Mouse (Mus musculus) neural tube, embryonic 13.5 days (tissue): Measurements from ENCODE around the gene Cytip. TPM values are rescaled to one million over a fixed set of nuclear protein-coding genes. Genes with fewer than 3 reads are reported as not detected.

ENCODE experiments used
- ATAC-seq: fragments of 200-750 bp; cut with Nextera tagmentation; 2 replicates; pipeline ENCODE4 v1.8.0; 2017; ENCODE audit warnings: low read depth, mild to moderate bottlenecking, moderate TSS enrichment, moderate library complexity
- H3K27ac ChIP-seq: fragments of 300-500 bp; sonication (generic); replicated peaks from 2 replicates; pipeline ENCODE4 v1.5.1; 2015; ENCODE audit warnings: moderate library complexity, mild to moderate bottlenecking, inconsistent platforms
- H3K27me3 ChIP-seq: fragments of 300-500 bp; sonication (generic); 2 replicates; pipeline ENCODE4 v1.6.1; 2015; ENCODE audit warnings: mild to moderate bottlenecking, inconsistent platforms
- H3K36me3 ChIP-seq: fragments of 300-500 bp; sonication (generic); 2 replicates; pipeline ENCODE4 v1.6.1; 2015; ENCODE audit warnings: mild to moderate bottlenecking, inconsistent platforms
- H3K4me1 ChIP-seq: fragments of 300-500 bp; sonication (generic); replicated peaks from 2 replicates; pipeline ENCODE4 v1.6.1; 2015; ENCODE audit warnings: inconsistent platforms
- H3K4me2 ChIP-seq: fragments of 300-500 bp; sonication (generic); 2 replicates; pipeline ENCODE4 v1.6.1; 2015; ENCODE audit warnings: inconsistent platforms, mild to moderate bottlenecking, moderate library complexity
- H3K4me3 ChIP-seq: fragments of 300-500 bp; sonication (generic); 2 replicates; pipeline ENCODE4 v1.5.1; 2015; ENCODE audit warnings: mild to moderate bottlenecking, inconsistent platforms
- H3K9ac ChIP-seq: fragments of 300-500 bp; sonication (generic); 2 replicates; pipeline ENCODE4 v1.6.1; 2015; ENCODE audit warnings: moderate library complexity, mild to moderate bottlenecking, inconsistent platforms
- H3K9me3 ChIP-seq: fragments of 300-500 bp; sonication (generic); 2 replicates; pipeline ENCODE4 v1.6.1; 2016; ENCODE audit warnings: inconsistent platforms
- WGBS: fragments of 180-500 bp; shearing (Covaris S2); methylation state at CpG from one replicate; pipeline ENCODE4 v1.1.7; 2015; 5-methylcytosine and 5-hydroxymethylcytosine counted together
- polyA plus RNA-seq: library from polyadenylated mRNA; unstranded; fragments of >200 nt; fragmentation: Nextera tagmentation; extraction: Ambion mirVana; gene quantifications from 2 replicates; pipeline ENCODE4 v1.2.1, GENCODE M21; 2015

Gene Cytip
- polyA plus RNA-seq, 1 experiment from 2014 or later, result 0.81 TPM

DNA sequence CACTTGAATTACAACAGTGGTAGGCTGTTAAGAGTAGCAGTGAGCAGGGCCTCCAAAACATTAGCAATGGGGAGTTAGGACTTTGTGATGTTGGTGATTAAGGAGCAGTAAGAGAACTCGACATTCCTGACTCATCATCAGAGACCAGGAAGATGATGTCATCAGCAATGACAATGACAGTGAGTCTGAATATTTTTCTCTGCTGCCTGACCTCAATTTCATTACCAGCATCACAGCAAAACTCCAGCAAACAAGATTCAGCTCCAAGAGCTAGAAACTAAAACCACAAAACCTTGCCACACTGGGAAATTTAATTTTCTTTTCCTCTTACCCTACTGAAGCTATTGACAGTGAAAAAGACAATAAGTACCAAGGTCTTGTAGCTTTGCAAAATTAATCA lies 14.6 kb downstream of the Cytip start:
- 82% methylated on average over 1 of the region's 1 CpGs for WGBS
- H3K4me1 ChIP-seq, result no peaks in the 10 kb centered on the region
- ATAC-seq, result no peak

DNA sequence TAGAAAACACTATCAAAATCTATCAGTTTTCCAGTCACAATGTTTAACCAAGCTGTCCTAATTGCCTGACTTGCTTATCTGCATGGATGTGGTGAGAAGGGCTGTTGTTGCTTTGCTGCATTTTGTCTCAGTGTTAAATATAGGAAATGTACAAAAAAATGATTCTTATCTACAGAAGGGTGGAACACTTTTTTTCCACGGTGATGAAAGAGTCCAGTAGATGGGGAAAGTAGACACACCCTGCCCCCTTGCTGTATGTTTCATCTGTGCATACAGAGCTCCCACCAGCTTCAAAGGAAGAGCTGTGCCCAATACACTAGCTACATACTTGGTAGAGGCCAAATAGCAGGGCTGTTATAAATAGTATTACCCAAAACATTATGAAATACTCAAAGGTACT lies 16.3 kb downstream of the Cytip start:
- no peak overlapping the region for H3K9ac ChIP-seq
- H3K36me3 ChIP-seq, result no peaks in the 10 kb centered on the region
- H3K4me3 ChIP-seq, result no peak overlapping the region
- H3K27me3 ChIP-seq, result no peaks in the 10 kb centered on the region
- H3K27ac ChIP-seq, result no peak overlapping the region
- no peak overlapping the region for H3K4me2 ChIP-seq
- no peak for ATAC-seq
- 82% methylated on average over 1 of the region's 1 CpGs for WGBS
- no peaks in the 10 kb centered on the region for H3K9me3 ChIP-seq
- peaks cover 10% of the 10 kb centered on the region for H3K4me1 ChIP-seq

More for the DNA sequence above, 14.6 kb downstream of the Cytip start:
- Histone ChIP-seq H3K4me3 (no peak overlapping the region), H3K4me2 (no peak overlapping the region), H3K9me3 (no peaks in the 10 kb centered on the region), H3K27ac (no peak overlapping the region), H3K36me3 (no peaks in the 10 kb centered on the region), H3K9ac (no peak overlapping the region), H3K27me3 (no peaks in the 10 kb centered on the region)

DNA sequence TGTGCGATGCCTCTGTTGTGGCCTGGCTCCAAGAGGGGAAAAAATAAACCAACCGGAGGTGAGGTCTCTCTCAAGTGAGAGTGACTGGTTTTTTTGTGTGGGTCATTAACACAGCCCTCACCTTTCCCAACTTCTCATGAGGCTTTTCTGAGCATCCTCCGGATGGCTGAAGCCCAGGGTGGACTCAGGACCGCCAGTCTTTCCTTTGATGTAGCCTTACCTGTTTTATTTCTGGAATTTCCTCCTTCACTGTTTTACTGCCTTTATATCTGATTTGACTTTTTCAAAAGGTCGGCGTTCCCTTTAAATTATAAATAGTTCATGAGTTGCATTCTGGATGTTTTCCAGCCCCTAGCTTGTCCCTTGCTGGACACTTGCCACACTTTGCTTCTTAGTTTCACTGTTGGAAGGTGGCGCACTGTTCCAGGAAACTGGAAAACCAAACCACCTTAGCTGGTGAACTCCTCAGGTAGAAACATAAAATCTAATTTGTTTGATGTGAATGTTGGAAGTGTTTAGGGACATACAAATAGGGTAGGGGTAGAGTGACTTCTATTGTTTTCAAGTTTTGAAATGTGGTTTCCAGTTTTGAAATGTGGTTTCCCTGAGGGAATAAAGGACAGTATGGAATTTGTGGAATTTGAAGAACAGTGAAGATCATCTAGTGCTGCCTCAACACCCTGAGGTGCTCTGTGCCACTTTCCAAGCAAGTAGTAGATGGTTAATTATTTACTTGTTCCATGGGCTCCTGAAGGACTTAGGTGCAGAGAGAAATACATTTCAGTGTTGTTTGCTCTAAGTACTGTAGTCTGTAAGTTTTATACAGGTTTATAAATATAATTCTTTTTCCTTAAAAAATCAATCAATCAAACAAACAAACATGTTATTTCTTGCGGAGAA lies 19.7 kb downstream of the Cytip start:
- 93% methylated on average over 8 of the region's 8 CpGs for WGBS

GRCm38 (mm10) chr2:58174476-58175286 lies 20.7 kb downstream of the Cytip start:
- Histone ChIP-seq H3K27me3 (no peaks in the 10 kb centered on the region), H3K36me3 (no peaks in the 10 kb centered on the region), H3K4me3 (no peak overlapping the region), H3K9ac (peak overlapping the region; percentile 6; the same call in 1 of the 2 replicates), H3K4me1 (peaks cover 12% of the 10 kb centered on the region), H3K4me2 (peak overlapping the region; percentile 13; the same call in 1 of the 2 replicates), H3K9me3 (no peaks in the 10 kb centered on the region), H3K27ac (peak overlapping the region; percentile 65)
- peak; percentile 89 for ATAC-seq
- 41% methylated on average over 9 of the region's 9 CpGs for WGBS

More for the DNA sequence above, 19.7 kb downstream of the Cytip start:
- no peak for ATAC-seq
- no peak overlapping the region for H3K4me2 ChIP-seq
- no peak overlapping the region; the same call in 1 of the 2 replicates for H3K27ac ChIP-seq
- no peak overlapping the region for H3K4me3 ChIP-seq
- H3K27me3 ChIP-seq, result no peaks in the 10 kb centered on the region
- no peaks in the 10 kb centered on the region for H3K9me3 ChIP-seq
- H3K4me1 ChIP-seq, result peaks cover 12% of the 10 kb centered on the region
- no peak overlapping the region for H3K9ac ChIP-seq
- H3K36me3 ChIP-seq, result no peaks in the 10 kb centered on the region

DNA sequence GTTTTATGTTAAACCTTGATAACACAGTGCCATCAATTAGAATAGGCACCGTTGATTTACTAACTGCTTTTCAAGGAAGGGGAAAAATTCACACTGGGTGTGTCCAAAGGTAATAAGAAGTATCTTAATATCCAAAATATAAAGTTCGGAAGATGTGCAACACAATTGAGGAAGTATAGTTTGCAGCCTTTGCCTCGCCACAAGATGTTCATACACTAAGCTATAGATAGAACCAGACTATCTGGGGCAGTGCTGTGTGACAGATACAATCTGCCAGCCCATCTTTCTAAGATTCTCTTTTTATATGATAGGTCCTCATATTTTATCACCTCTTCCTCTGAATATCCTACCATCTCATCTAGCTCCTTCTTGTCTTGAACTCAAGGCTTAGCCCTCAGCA lies 22.4 kb downstream of the Cytip start:
- no peak overlapping the region for H3K4me2 ChIP-seq
- H3K4me1 ChIP-seq, result peaks cover 12% of the 10 kb centered on the region
- no peak for ATAC-seq
- no peaks in the 10 kb centered on the region for H3K9me3 ChIP-seq
- no peak overlapping the region for H3K9ac ChIP-seq
- no peak overlapping the region for H3K4me3 ChIP-seq
- no peaks in the 10 kb centered on the region for H3K36me3 ChIP-seq
- WGBS, result 93% methylated on average over 3 of the region's 3 CpGs
- H3K27ac ChIP-seq, result no peak overlapping the region
- H3K27me3 ChIP-seq, result no peaks in the 10 kb centered on the region

GRCm38 (mm10) chr2:58169173-58169572 lies 26.2 kb downstream of the Cytip start:
- H3K36me3 ChIP-seq, result no peaks in the 10 kb centered on the region
- no peaks in the 10 kb centered on the region for H3K9me3 ChIP-seq
- H3K9ac ChIP-seq, result no peak overlapping the region
- H3K4me3 ChIP-seq, result no peak overlapping the region
- H3K27ac ChIP-seq, result no peak overlapping the region
- WGBS, result 86% methylated on average over 2 of the region's 2 CpGs
- no peak overlapping the region for H3K4me2 ChIP-seq
- H3K4me1 ChIP-seq, result peaks cover 3% of the 10 kb centered on the region; the same call in 1 of the 2 replicates
- ATAC-seq, result no peak
- no peaks in the 10 kb centered on the region for H3K27me3 ChIP-seq

GRCm38 (mm10) chr2:58167654-58168053 lies 27.7 kb downstream of the Cytip start:
- H3K9me3 ChIP-seq, result no peaks in the 10 kb centered on the region
- WGBS, result 84% methylated on average over 3 of the region's 3 CpGs
- no peak for ATAC-seq

DNA sequence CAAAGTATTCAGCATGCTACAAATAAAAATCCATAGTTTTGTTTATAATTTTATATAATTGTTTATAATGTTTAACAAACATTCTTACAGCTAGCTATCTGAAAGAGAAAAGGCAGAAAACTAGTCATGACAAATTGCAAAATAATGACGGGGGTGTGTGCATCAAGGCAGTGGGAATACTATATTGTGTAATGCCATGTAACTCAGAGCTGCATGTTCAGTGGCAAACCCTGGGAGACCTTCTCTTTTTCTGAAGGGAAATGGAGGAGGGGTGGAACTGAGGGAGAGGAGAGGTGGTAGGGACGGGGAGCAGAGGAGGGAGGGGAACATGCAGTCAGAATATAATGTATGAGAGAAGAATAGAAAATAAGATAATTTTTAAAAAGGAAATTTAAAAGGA lies 28.6 kb downstream of the Cytip start:
- WGBS, result 74% methylated on average over 2 of the region's 2 CpGs
- no peaks in the 10 kb centered on the region for H3K36me3 ChIP-seq

More at GRCm38 (mm10) chr2:58167654-58168053, 27.7 kb downstream of the Cytip start:
- no peaks in the 10 kb centered on the region for H3K4me1 ChIP-seq
- no peak overlapping the region for H3K4me2 ChIP-seq
- no peak overlapping the region for H3K9ac ChIP-seq
- no peak overlapping the region for H3K4me3 ChIP-seq
- no peaks in the 10 kb centered on the region for H3K27me3 ChIP-seq
- H3K36me3 ChIP-seq, result no peaks in the 10 kb centered on the region
- no peak overlapping the region for H3K27ac ChIP-seq

DNA sequence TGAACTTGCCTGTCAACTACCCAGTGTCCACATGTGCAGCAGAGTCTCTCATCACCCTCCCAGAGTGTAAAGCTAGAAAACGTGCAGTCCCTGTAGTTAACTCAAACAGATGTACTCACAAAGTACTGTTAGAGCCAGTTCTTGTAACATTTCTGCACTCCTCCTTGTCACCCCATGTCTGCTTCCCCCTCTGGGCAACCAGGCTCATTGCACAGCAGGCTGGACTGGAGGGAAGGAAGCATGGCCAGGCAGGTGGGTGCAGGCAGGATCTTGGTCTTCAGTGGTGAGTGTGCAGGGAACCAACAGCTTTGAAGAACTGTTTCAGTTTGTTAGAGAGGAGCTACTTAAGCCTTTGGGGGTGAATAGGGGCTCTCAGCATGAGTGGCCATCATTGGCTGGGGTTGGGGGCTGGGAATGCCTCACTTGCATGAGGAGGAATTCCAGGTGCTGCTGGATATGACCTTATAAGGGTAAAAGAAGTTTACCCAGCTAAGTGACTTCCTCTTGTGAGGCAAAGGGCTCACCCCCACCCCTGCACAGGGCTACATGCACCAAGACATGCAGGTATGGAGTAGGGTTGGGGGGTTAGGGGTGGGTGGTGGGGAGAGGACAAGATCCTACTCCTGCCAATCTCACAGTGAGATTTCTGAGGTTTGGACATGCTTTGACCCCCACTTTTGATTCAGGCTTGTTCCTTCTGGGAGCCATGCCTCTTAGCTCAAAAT lies 31.7 kb downstream of the Cytip start:
- Histone ChIP-seq H3K4me3 (no peak overlapping the region), H3K36me3 (no peaks in the 10 kb centered on the region), H3K27me3 (no peaks in the 10 kb centered on the region), H3K9me3 (no peaks in the 10 kb centered on the region), H3K4me2 (no peak overlapping the region), H3K9ac (no peak overlapping the region), H3K4me1 (no peaks in the 10 kb centered on the region), H3K27ac (no peak overlapping the region)
- WGBS, result 64% methylated on average over 1 of the region's 1 CpGs
- ATAC-seq, result no peak

More for the DNA sequence above, 28.6 kb downstream of the Cytip start:
- no peaks in the 10 kb centered on the region for H3K9me3 ChIP-seq
- no peak overlapping the region for H3K4me3 ChIP-seq
- H3K27me3 ChIP-seq, result no peaks in the 10 kb centered on the region
- no peaks in the 10 kb centered on the region for H3K4me1 ChIP-seq
- no peak for ATAC-seq
- H3K9ac ChIP-seq, result no peak overlapping the region
- no peak overlapping the region for H3K27ac ChIP-seq
- H3K4me2 ChIP-seq, result no peak overlapping the region

DNA sequence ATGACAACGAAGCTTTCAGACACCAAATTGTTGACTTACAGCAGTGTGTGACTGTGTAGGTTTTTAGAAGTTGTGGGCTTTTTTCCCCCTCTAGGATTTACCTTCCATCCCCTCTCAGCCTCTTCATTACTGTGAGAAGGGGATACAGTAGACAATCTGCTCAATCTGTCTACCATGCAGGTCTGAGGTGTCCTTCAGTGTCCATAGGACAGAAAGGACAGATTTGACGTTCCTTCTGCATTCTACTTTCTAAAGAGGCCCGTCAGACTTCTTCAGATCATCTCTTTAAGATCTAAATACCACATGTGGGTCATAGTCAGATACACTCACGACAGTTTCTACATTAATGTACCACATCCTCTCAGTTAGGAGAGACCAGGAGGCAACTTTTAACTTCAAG lies 33.5 kb downstream of the Cytip start:
- Histone ChIP-seq H3K4me1 (no peaks in the 10 kb centered on the region), H3K9me3 (no peaks in the 10 kb centered on the region), H3K9ac (no peak overlapping the region), H3K4me3 (no peak overlapping the region), H3K27ac (no peak overlapping the region), H3K36me3 (no peaks in the 10 kb centered on the region), H3K27me3 (no peaks in the 10 kb centered on the region), H3K4me2 (no peak overlapping the region)
- no peak for ATAC-seq
- WGBS, result 85% methylated on average over 4 of the region's 4 CpGs

- WGBS, result 76% methylated on average over 21 of the region's 21 CpGs
- Histone ChIP-seq H3K4me2 (no peak overlapping the region), H3K27ac (no peak overlapping the region), H3K9ac (no peak overlapping the region), H3K9me3 (no peaks in the 10 kb centered on the region), H3K36me3 (no peaks in the 10 kb centered on the region), H3K27me3 (no peaks in the 10 kb centered on the region), H3K4me3 (no peak overlapping the region), H3K4me1 (no peaks in the 10 kb centered on the region)
- no peak for ATAC-seq
These were observed 34.6 kb downstream of the Cytip start for GRCm38 (mm10) chr2:58160541-58161307.
